Mouse (Mus musculus) lung, postnatal 0 days (tissue): ENCODE results near the gene Map6.

Experiments used
- CTCF ChIP-seq: IDR thresholded peaks from 2 replicates; pipeline ENCODE4 v1.5.1; 2016; ENCODE audit warnings: antibody characterized with exemption, mild to moderate bottlenecking
- EP300 ChIP-seq: IDR thresholded peaks from 2 replicates; pipeline ENCODE4 v1.6.1; 2016; ENCODE audit warnings: antibody characterized with exemption, mild to moderate bottlenecking, control low read depth

DNA sequence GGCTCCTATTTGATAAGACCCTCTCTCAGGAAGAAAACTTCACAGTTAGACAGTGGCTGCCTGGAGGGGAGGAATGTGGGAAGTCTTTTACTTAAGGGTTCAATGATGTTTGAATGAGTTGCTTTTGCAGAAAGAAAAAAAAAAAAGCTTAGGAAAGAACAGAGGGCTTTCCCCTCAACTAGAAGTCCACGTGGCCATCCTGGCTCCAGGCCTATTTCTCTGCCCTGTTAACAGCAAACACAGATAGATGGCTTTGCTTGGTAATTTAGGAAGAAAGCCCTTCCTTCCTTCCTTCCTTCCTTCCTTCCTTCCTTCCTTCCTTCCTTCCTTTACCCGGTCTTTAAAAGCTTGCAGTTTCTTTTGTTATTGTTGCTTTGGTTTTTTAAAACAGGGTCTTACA is 32.3 kb upstream of the Map6 start:
- TF ChIP-seq CTCF (no peak), EP300 (no peak)
